Mouse (Mus musculus): ENCODE measurements around the gene Cers1. TPM values are rescaled to one million over a fixed set of nuclear protein-coding genes. Genes with fewer than 3 reads are reported as not detected.

Cers1 gene
- total and polyA plus RNA-seq, 3 experiments: 0.13 TPM; not detected in 2

- Histone ChIP-seq H3K79me2 (replicated peaks; ENCODE audit: control insufficient read depth, extremely low read depth, insufficient read depth, poor library complexity, severe bottlenecking) (no peaks in the 10 kb centered on the region), H3K27ac (ENCODE audit: insufficient read depth, low read depth) (no peak overlapping the region), H3K9ac (ENCODE audit: insufficient read depth, low read depth) (no peak overlapping the region), H3K9me3 (replicated peaks; ENCODE audit: low read length) (peaks cover 20% of the 10 kb centered on the region), H3K4me3 (replicated peaks in 1 of 3; ENCODE audit: low read depth in 2 of 3, low read length in 2 of 3, poor library complexity in 1 of 3) (no peak overlapping the region), H3K36me3 (replicated peaks in 1 of 2; ENCODE audit: control insufficient read depth in 1 of 2, insufficient read depth in 1 of 2, low read length in 1 of 2) (peaks cover 61 to 70% of the 10 kb centered on the region in 2 experiments), H3K27me3 (replicated peaks) (no peaks in the 10 kb centered on the region), H3K4me1 (ENCODE audit: control insufficient read depth in 1 of 2, insufficient read depth in 2 of 2) (no peaks in the 10 kb centered on the region), H3K4me2 (ENCODE audit: insufficient read depth, low read depth, poor library complexity, severe bottlenecking) (no peak overlapping the region)
- TF ChIP-seq JUND (conservative IDR thresholded peaks at IDR 0.05; ENCODE audit: low read depth, low read length): no peak
- TF ChIP-seq POLR2A (IDR thresholded peaks at IDR 0.05; ENCODE audit: low read depth, low read length): no peak
- no peak for TF ChIP-seq MAX (IDR thresholded peaks at IDR 0.05; ENCODE audit: low read length)
- TF ChIP-seq HCFC1 (IDR thresholded peaks at IDR 0.05; ENCODE audit: low read depth, low read length): no peak
- TF ChIP-seq PAX5 (IDR thresholded peaks at IDR 0.05; ENCODE audit: low read length): no peak
- no peak for TF ChIP-seq MEF2A (IDR thresholded peaks at IDR 0.05; ENCODE audit: borderline replicate concordance, low read depth, low read length)
- TF ChIP-seq SMC3 (IDR thresholded peaks at IDR 0.05; ENCODE audit: low read depth, low read length): no peak
- TF ChIP-seq E2F4 (IDR thresholded peaks at IDR 0.05; ENCODE audit: insufficient replicate concordance, low read depth, low read length): no peak
- no peak for TF ChIP-seq BHLHE40 (IDR thresholded peaks at IDR 0.05; ENCODE audit: low read depth, low read length)
- no peak for TF ChIP-seq NRF1 (IDR thresholded peaks at IDR 0.05; ENCODE audit: low read depth, low read length)
- TF ChIP-seq JUN (IDR thresholded peaks at IDR 0.05; ENCODE audit: insufficient read depth, low read depth, low read length): no peak
- TF ChIP-seq IRF4 (IDR thresholded peaks at IDR 0.05; ENCODE audit: low read depth, low read length): no peak
- no peak for TF ChIP-seq GABPA (IDR thresholded peaks at IDR 0.05; ENCODE audit: insufficient replicate concordance, low read depth, low read length)
- TF ChIP-seq RCOR1 (conservative IDR thresholded peaks at IDR 0.05; ENCODE audit: low read depth, low read length): no peak
- no peak for TF ChIP-seq ELF1 (IDR thresholded peaks at IDR 0.05; ENCODE audit: low read depth, low read length)
- no peak for TF ChIP-seq ZMIZ1 (IDR thresholded peaks at IDR 0.05; ENCODE audit: low read depth, low read length)
- TF ChIP-seq ZKSCAN1 (IDR thresholded peaks at IDR 0.05; ENCODE audit: borderline replicate concordance, low read depth, low read length): no peak
- no peak for TF ChIP-seq ZNF384 (IDR thresholded peaks at IDR 0.05; ENCODE audit: low read depth, low read length)
- dilution Hi-C loops (cut with MboI; ENCODE audit: extremely low pct_ligation_motif_present, extremely low pct_unique_long_range_greater_than_20kb, low sequenced_read_pairs) (no loop called here), in situ Hi-C loops (cut with MboI; ENCODE audit: low pct_ligation_motif_present, low pct_unique_long_range_greater_than_20kb, low sequenced_read_pairs) (no loop called here)
- DNase-seq (ENCODE audit: extremely low read depth): no peak
Measured at GRCm38 (mm10) chr8:70331526-70331925, 16.0 kb downstream of the Cers1 start.

GRCm38 (mm10) chr8:70332070-70332877, 16.7 kb downstream of the Cers1 start:
- H3K79me2 ChIP-seq (replicated peaks; ENCODE audit: control insufficient read depth, extremely low read depth, insufficient read depth, poor library complexity, severe bottlenecking): no peaks in the 10 kb centered on the region
- DNase-seq (ENCODE audit: extremely low read depth): no peak
- H3K4me3 ChIP-seq (replicated peaks in 1 of 3; ENCODE audit: low read depth in 2 of 3, low read length in 2 of 3, poor library complexity in 1 of 3): no peak overlapping the region
- in situ Hi-C loops (cut with MboI; ENCODE audit: low pct_ligation_motif_present, low pct_unique_long_range_greater_than_20kb, low sequenced_read_pairs): no loop called here
- H3K36me3 ChIP-seq (replicated peaks in 1 of 2; ENCODE audit: control insufficient read depth in 1 of 2, insufficient read depth in 1 of 2, low read length in 1 of 2): peaks cover 68 to 78% of the 10 kb centered on the region in 2 experiments
- no peak overlapping the region for H3K9ac ChIP-seq (ENCODE audit: insufficient read depth, low read depth)
- no peak overlapping the region for H3K27ac ChIP-seq (ENCODE audit: insufficient read depth, low read depth)
- no peaks in the 10 kb centered on the region for H3K27me3 ChIP-seq (replicated peaks)
- H3K9me3 ChIP-seq (replicated peaks; ENCODE audit: low read length): peaks cover 19% of the 10 kb centered on the region
- TF ChIP-seq RCOR1 (conservative IDR thresholded peaks at IDR 0.05; ENCODE audit: low read depth, low read length) (no peak), TCF12 (IDR thresholded peaks at IDR 0.05; ENCODE audit: low read depth, low read length) (no peak), HCFC1 (IDR thresholded peaks at IDR 0.05; ENCODE audit: low read depth, low read length) (no peak), USF1 (IDR thresholded peaks at IDR 0.05; ENCODE audit: low read depth, low read length) (no peak), NELFE (IDR thresholded peaks at IDR 0.05; ENCODE audit: low read depth, low read length) (no peak), ZKSCAN1 (IDR thresholded peaks at IDR 0.05; ENCODE audit: borderline replicate concordance, low read depth, low read length) (no peak), GABPA (IDR thresholded peaks at IDR 0.05; ENCODE audit: insufficient replicate concordance, low read depth, low read length) (no peak), MYC (IDR thresholded peaks at IDR 0.05; ENCODE audit: low read depth, low read length) (no peak), MXI1 (IDR thresholded peaks at IDR 0.05; ENCODE audit: low read depth, low read length) (no peak), PAX5 (IDR thresholded peaks at IDR 0.05; ENCODE audit: low read length) (no peak), ELF1 (IDR thresholded peaks at IDR 0.05; ENCODE audit: low read depth, low read length) (no peak), JUND (conservative IDR thresholded peaks at IDR 0.05; ENCODE audit: low read depth, low read length) (no peak), IRF4 (IDR thresholded peaks at IDR 0.05; ENCODE audit: low read depth, low read length) (no peak), SMC3 (IDR thresholded peaks at IDR 0.05; ENCODE audit: low read depth, low read length) (no peak), MAFK (IDR thresholded peaks at IDR 0.05; ENCODE audit: insufficient replicate concordance, low read length) (no peak), ETS1 (conservative IDR thresholded peaks at IDR 0.05; ENCODE audit: low read depth, low read length) (no peak), ZNF384 (IDR thresholded peaks at IDR 0.05; ENCODE audit: low read depth, low read length) (no peak), ZC3H11A (IDR thresholded peaks at IDR 0.05; ENCODE audit: low read depth, low read length) (no peak), TBP (conservative IDR thresholded peaks at IDR 0.05; ENCODE audit: low read depth, low read length) (no peak)
- dilution Hi-C loops (cut with MboI; ENCODE audit: extremely low pct_ligation_motif_present, extremely low pct_unique_long_range_greater_than_20kb, low sequenced_read_pairs): no loop called here
- no peaks in the 10 kb centered on the region for H3K4me1 ChIP-seq (ENCODE audit: control insufficient read depth in 1 of 2, insufficient read depth in 2 of 2)
- H3K4me2 ChIP-seq (ENCODE audit: insufficient read depth, low read depth, poor library complexity, severe bottlenecking): no peak overlapping the region
